Mouse (Mus musculus): Measurements from ENCODE around the gene Cmtm3. TPM values are rescaled to one million over a fixed set of nuclear protein-coding genes. Genes with fewer than 3 reads are reported as not detected.

Gene Cmtm3
- polyA plus RNA-seq, 1 experiment, result 22.8 TPM

DNA sequence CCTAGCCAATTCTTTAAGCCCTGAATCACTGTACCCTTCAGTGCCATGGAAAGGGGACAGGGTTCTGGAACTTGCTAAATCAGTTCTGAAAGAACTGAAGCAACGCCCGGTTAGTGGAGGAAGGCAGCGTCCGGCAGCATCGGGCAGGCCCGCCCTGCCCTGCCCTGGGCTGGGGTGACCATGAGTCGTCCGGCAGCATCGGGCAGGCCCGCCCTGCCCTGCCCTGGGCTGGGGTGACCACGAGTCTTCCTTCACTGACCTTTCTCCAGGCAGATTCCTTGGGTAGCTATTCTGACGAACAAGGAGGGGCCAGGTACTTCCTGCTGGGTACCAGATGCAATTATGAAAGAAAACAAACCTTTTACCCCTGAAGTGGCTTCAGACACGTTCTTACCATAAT, 10.8 kb downstream of the Cmtm3 start:
- 75% methylated on average over 13 of the region's 13 CpGs for WGBS
- Histone ChIP-seq H3K4me3 (replicated peaks; ENCODE audit: control insufficient read depth, low read depth, low read length) (no peak overlapping the region), H3K27ac (ENCODE audit: control insufficient read depth, insufficient read depth, low read depth, low read length, poor library complexity) (no peak overlapping the region), H3K4me1 (ENCODE audit: control insufficient read depth, insufficient read depth, low read length) (no peaks in the 10 kb centered on the region)
- TF ChIP-seq POLR2A (IDR thresholded peaks at IDR 0.05; ENCODE audit: borderline replicate concordance, control insufficient read depth, low read depth, low read length), result no peak
- no peak for TF ChIP-seq CTCF (IDR thresholded peaks at IDR 0.05; ENCODE audit: control insufficient read depth, insufficient read depth, low read length)

DNA sequence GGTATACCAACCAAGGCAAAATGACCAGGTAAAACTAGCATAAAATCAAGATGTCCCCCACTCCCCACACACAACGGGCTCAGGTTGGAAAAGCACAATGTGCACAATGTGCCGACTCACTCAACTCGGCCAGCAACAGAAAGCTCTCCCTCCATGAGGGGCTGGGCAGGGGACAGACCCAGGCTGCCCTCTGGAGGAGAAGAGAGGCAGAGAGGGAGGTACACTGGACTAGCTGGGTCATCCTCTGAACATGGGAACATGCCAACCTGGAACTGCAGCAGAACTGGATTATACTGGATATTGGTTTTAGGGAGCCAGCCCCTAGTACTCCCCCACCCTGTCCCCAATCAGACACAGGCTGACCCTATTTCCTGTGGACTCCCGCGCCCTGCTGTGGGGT, 14.0 kb downstream of the Cmtm3 start:
- no peak overlapping the region for H3K4me3 ChIP-seq (replicated peaks; ENCODE audit: control insufficient read depth, low read depth, low read length)
- WGBS, result 40% methylated on average over 5 of the region's 5 CpGs
- H3K4me1 ChIP-seq (ENCODE audit: control insufficient read depth, insufficient read depth, low read length), result no peaks in the 10 kb centered on the region
- H3K27ac ChIP-seq (ENCODE audit: control insufficient read depth, insufficient read depth, low read depth, low read length, poor library complexity), result no peak overlapping the region
- TF ChIP-seq CTCF (IDR thresholded peaks at IDR 0.05; ENCODE audit: control insufficient read depth, insufficient read depth, low read length), result no peak; the same call in 1 of the 2 replicates
- no peak for TF ChIP-seq POLR2A (IDR thresholded peaks at IDR 0.05; ENCODE audit: borderline replicate concordance, control insufficient read depth, low read depth, low read length)

DNA sequence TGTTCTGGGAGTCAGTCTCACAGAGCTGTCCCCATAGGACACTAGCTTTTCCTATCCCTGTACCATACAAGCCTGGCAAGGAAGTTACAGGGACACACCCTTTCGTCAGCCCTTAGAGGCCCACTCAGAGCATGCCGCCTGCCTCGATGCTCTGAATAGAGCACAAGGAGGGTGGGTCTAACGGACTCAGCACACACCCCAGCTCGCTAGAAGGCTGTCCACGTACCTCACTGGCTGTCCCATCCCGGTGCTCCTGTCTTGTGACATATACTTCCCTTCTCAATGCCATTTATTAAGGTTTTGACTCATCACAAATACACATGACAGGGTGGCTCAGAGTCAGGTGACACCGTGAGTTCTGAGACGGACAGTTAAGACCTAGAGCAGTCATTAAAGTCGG, 15.3 kb downstream of the Cmtm3 start:
- Histone ChIP-seq H3K4me3 (replicated peaks; ENCODE audit: control insufficient read depth, low read depth, low read length) (no peak overlapping the region), H3K4me1 (ENCODE audit: control insufficient read depth, insufficient read depth, low read length) (no peaks in the 10 kb centered on the region), H3K27ac (ENCODE audit: control insufficient read depth, insufficient read depth, low read depth, low read length, poor library complexity) (no peak overlapping the region)
- no peak for TF ChIP-seq CTCF (IDR thresholded peaks at IDR 0.05; ENCODE audit: control insufficient read depth, insufficient read depth, low read length)
- 86% methylated on average over 10 of the region's 10 CpGs for WGBS

DNA sequence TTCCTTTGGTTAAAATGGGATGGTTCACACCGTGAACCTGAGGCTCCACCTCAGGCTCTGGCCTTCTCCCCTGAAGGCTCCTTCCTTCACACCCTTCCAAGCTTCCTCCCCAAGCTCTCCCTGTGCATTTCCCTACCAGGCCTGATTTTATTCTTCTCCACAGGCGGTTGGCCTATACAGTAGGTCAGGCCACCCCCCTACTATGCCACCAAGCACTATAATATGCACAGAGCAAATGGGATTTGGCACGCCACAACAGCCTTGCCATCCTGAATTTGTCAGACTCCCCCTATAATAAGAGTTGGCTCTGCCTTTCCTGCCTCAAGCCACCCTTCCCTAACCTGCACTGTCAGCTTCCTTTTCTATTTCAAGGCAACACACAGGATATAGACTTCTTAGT, 19.4 kb downstream of the Cmtm3 start:
- TF ChIP-seq POLR2A (IDR thresholded peaks at IDR 0.05; ENCODE audit: borderline replicate concordance, control insufficient read depth, low read depth, low read length), result no peak
- no peak for TF ChIP-seq CTCF (IDR thresholded peaks at IDR 0.05; ENCODE audit: control insufficient read depth, insufficient read depth, low read length)
- Histone ChIP-seq H3K27ac (ENCODE audit: control insufficient read depth, insufficient read depth, low read depth, low read length, poor library complexity) (no peak overlapping the region), H3K4me1 (ENCODE audit: control insufficient read depth, insufficient read depth, low read length) (no peaks in the 10 kb centered on the region), H3K4me3 (replicated peaks; ENCODE audit: control insufficient read depth, low read depth, low read length) (no peak overlapping the region)
- WGBS, result 63% methylated on average over 3 of the region's 3 CpGs

DNA sequence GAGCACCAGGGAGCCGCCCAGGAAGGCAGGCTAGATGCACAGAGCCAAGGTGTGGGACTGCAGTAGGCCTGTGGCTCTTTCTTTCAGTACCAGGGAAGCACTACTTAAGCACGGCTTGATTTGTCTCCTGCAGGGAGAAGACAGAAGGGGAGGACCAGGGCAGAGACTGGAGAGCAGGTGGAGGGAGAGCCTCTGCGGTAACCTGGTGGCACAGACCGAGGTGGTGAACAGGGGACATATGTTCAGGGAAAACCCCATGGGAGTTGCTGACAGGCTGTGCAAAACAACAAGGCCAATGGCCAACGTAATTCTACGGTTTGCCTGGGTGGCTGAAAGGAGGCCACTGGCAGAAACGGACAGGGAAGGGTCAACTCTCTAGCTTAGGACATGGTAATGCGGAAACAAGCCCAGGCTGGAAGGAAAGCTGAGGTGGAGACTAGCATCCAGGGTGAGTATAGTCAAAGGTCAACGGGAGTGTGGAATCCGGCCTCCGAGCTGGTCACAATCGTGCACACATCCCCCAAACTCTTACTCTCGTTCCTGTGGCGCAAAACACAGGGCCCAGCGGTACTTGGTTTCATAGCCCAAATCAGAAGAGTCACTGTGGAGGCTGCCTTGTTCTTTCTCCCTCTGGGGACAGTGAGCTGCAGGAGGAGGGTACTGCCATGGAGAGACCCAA, 20.7 kb downstream of the Cmtm3 start:
- H3K4me3 ChIP-seq (replicated peaks; ENCODE audit: control insufficient read depth, low read depth, low read length), result no peak overlapping the region
- no peak overlapping the region for H3K27ac ChIP-seq (ENCODE audit: control insufficient read depth, insufficient read depth, low read depth, low read length, poor library complexity)
- TF ChIP-seq POLR2A (IDR thresholded peaks at IDR 0.05; ENCODE audit: borderline replicate concordance, control insufficient read depth, low read depth, low read length), result no peak
- no peak for TF ChIP-seq CTCF (IDR thresholded peaks at IDR 0.05; ENCODE audit: control insufficient read depth, insufficient read depth, low read length)
- 88% methylated on average over 15 of the region's 15 CpGs for WGBS
- H3K4me1 ChIP-seq (ENCODE audit: control insufficient read depth, insufficient read depth, low read length), result no peaks in the 10 kb centered on the region

DNA sequence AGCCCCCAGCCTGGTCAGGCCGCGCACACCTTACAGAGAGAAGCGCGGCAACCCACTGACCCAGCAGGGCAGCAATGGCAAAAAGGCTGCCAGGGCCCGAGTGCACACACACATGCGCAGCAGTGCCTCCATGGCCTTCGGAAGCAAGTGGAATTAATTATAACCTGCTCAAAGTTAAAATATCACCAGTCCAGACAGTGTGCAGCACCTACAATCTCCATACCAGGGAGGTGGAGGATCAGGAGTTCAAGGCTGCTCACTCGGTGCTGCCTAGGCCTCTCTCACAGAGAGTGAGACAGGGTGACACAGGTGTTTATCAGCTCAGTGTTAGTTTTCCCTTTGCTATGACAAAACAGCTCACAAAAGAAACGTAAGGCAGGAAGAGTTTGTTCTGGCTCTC, 26.5 kb downstream of the Cmtm3 start:
- H3K4me3 ChIP-seq (replicated peaks; ENCODE audit: control insufficient read depth, low read depth, low read length), result no peak overlapping the region
- H3K4me1 ChIP-seq (ENCODE audit: control insufficient read depth, insufficient read depth, low read length), result no peaks in the 10 kb centered on the region
- no peak for TF ChIP-seq POLR2A (IDR thresholded peaks at IDR 0.05; ENCODE audit: borderline replicate concordance, control insufficient read depth, low read depth, low read length)
- TF ChIP-seq CTCF (IDR thresholded peaks at IDR 0.05; ENCODE audit: control insufficient read depth, insufficient read depth, low read length), result no peak
- 88% methylated on average over 9 of the region's 9 CpGs for WGBS
- no peak overlapping the region for H3K27ac ChIP-seq (ENCODE audit: control insufficient read depth, insufficient read depth, low read depth, low read length, poor library complexity)

DNA sequence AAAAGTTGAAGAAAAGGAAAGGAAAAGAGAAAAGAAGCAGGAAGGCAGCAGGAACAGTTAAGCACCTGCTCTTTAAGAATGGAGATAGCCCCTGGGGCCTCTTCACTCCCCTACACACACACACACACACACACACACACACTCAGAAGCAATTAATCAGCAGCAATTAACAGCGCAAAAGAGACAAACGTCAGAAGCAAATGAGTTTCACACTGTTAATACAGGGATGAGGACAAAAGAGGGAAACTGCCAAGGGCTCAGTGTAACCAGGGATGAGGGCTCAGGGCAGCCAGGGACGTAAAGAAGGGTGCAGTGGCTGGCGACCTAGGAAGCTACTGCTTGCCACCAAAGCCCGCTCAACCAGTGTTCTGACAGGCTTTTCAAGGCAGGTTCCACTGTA, 28.2 kb downstream of the Cmtm3 start:
- no peak for TF ChIP-seq CTCF (IDR thresholded peaks at IDR 0.05; ENCODE audit: control insufficient read depth, insufficient read depth, low read length)
- TF ChIP-seq POLR2A (IDR thresholded peaks at IDR 0.05; ENCODE audit: borderline replicate concordance, control insufficient read depth, low read depth, low read length), result no peak
- H3K27ac ChIP-seq (ENCODE audit: control insufficient read depth, insufficient read depth, low read depth, low read length, poor library complexity), result no peak overlapping the region
- no peaks in the 10 kb centered on the region for H3K4me1 ChIP-seq (ENCODE audit: control insufficient read depth, insufficient read depth, low read length)
- H3K4me3 ChIP-seq (replicated peaks; ENCODE audit: control insufficient read depth, low read depth, low read length), result no peak overlapping the region
- WGBS, result 83% methylated on average over 5 of the region's 5 CpGs

DNA sequence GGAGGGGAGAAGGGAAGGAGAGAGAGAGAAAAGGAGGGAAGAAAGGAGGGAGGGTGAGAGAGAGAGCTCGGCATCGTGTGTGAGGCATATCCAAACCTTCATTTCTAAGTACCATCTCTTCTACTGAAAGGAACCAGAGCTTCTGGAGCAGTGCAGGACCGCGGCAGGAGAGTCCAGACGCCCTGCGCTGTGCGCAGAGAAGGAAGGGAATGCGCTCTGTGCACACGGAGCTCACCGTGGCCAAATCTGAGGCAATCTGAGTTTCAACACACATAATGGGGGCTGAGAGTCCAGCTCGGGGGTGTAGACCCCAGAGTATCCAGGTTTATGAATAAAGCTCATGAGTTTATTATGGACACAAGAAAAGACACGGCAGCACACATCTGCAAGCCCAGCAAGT, 30.4 kb downstream of the Cmtm3 start:
- Histone ChIP-seq H3K4me1 (ENCODE audit: control insufficient read depth, insufficient read depth, low read length) (no peaks in the 10 kb centered on the region), H3K27ac (ENCODE audit: control insufficient read depth, insufficient read depth, low read depth, low read length, poor library complexity) (no peak overlapping the region), H3K4me3 (replicated peaks; ENCODE audit: control insufficient read depth, low read depth, low read length) (no peak overlapping the region)
- no peak for TF ChIP-seq POLR2A (IDR thresholded peaks at IDR 0.05; ENCODE audit: borderline replicate concordance, control insufficient read depth, low read depth, low read length)
- no peak for TF ChIP-seq CTCF (IDR thresholded peaks at IDR 0.05; ENCODE audit: control insufficient read depth, insufficient read depth, low read length)
- 71% methylated on average over 12 of the region's 12 CpGs for WGBS

DNA sequence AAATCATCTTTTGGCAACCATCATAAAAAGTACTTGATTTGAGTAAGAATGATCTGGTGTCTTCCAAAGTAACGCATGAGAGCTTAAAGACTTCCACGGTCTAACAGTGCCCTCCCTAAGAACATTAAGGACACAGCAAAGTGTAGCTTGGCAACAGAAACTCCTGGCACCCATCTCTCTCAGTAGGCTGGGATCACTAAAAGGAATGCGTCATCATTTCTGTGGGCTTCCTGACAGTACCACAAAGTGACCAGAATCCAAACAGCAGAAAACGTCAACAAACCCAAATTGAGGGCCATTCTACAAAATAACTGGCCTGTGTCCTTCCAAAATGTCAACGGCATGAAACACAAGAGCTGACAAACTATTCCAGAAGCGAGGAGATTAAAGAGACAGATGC, 30.9 kb downstream of the Cmtm3 start:
- H3K4me1 ChIP-seq (ENCODE audit: control insufficient read depth, insufficient read depth, low read length), result no peaks in the 10 kb centered on the region
- no peak overlapping the region for H3K4me3 ChIP-seq (replicated peaks; ENCODE audit: control insufficient read depth, low read depth, low read length)
- 72% methylated on average over 6 of the region's 6 CpGs for WGBS
- H3K27ac ChIP-seq (ENCODE audit: control insufficient read depth, insufficient read depth, low read depth, low read length, poor library complexity), result no peak overlapping the region
- no peak for TF ChIP-seq CTCF (IDR thresholded peaks at IDR 0.05; ENCODE audit: control insufficient read depth, insufficient read depth, low read length)
- TF ChIP-seq POLR2A (IDR thresholded peaks at IDR 0.05; ENCODE audit: borderline replicate concordance, control insufficient read depth, low read depth, low read length), result no peak

Data from bone marrow, adult 2 months (tissue).